Mouse (Mus musculus): ENCODE data around the gene Gm10643. TPM values are rescaled to one million over a fixed set of nuclear protein-coding genes. Genes with fewer than 3 reads are reported as not detected.
A peak's percentile ranks its signal among the peaks of the same experiment; 100 is the strongest.

Gm10643 gene
- total RNA-seq (2021), result 1 to 10 TPM; 4.2 to 4.4 TPM

DNA sequence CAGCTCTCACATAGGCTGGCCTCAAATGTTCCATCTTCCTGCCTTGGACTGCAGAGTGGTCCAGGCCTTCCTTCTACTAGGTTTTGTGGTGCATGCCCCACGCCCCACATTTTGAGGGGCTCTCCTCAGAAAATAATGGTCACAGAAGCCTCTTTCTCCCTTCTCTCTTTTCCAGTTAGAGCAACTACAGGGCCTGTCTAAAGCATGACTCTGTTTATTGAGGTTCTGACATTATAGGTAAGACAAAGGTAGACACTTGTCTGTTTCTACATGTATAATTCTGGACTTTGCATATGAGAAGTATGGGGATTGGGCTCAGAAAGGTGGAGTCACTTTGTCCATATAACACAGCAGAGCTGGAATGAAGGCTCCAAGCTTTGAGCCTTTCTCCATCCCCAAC is at the start of gene Gm10643:
Gene Gm10643, minus strand, starts transcription at position 101 of the 400 bp plus-strand sequence.
- DNase-seq, result no peak

DNA sequence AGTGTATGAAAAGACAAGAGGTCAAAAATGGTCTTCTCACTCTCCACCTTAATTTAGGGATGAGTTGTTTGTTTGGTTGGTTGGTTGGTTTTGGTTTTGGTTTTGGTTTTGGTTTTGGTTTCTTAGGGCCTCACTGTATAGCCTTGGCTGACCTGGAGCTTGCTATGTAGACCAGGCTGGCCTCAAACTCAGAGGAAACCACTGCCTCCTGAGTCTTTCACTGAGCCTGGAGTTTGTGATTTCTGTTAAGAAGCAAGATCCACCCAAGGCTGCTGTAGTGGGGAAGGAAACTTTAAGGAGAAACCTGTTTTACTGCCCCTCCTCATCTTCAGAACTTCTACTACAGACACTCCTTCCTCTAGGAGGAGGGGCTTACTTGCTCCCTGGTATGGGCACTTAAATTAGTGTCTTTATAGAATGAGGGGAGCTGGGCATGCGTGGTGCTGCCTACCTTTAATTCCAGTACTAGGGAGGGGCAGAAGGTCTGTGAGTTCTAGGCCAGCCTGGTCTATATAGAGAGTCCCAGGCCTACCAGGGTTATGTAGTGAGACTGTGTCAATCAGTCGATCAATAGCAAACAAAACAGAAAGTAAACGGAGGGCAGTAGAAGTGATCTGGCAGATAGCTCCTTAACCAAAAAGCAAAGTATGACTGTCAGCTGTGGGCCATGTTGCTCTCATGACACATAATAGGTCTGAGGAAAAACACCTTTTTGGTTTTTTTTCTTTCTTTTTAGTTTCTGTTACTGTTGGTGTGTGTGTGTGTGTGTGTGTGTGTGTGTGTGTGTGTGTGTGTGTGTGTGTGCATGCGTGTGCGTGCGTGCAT is 41.5 kb upstream of the Gm10643 start:
- DNase-seq, result no peak

DNA sequence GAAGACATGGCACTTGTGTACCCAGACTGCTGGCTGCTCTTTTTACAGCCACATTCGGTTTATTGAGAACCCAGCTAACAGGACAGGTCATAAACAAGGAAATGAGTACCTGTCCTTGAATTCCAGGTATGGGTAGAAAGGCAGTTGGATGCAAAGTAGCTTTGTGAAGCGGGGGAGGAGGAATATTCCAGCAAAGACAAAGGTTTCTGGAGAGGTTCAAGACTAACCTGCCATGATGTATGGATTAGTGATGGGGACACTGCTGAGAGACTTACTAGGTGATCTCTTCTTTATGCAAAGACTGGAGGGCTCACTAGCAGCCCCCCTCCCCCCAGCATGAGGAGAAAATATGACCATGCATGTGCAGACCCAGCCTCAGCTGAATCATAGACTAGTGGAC is 40.7 kb upstream of the Gm10643 start:
- no peak for DNase-seq

DNA sequence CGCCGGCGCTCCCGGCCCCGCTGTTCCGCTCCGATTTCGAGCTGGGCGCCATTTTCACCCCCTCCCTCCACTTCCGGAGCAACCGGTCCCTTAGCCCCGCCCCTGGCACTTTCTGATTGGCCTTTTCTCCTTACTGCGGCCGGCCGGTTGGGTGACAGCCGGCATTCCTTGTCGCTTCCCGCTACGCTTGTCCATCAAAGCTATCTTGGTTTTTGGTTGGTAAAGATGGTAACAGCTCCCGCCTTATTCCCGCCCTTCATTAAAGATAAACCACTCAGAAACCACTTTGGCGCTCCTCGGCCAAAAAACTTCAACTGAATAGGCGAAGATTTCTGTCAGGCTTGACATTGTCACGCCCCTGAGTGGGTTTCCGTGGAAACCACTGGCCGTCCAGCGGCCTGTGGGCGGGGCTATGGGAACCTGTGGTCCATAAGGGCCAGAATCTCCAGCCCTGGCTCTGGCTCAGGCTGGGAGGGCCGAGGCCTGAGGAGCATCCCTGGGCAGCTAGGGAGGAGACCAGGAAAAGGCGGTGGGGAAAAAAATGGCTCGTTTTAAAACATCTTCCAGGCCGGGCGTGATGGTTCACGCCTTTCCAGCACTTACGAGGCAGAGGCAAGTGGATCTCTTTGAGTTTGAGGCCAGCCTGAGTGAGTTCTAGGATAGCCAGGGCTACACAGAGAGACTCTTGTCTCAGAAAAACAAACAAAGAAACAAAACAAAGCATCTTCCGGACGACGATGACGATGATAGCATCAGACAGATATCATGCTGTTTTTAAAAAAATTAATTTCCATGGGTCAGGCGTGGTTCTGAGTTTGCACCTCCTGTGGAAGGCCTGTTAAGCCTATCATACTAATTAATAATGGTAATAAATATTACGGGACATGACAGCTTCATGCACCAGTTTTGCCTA is 40.0 kb upstream of the Gm10643 start, which contains the start of gene Dcaf15:
Gene Dcaf15, minus strand, starts transcription at position 72 of the 913 bp plus-strand sequence.
- DNase-seq, result peak; percentile 96 to 97

DNA sequence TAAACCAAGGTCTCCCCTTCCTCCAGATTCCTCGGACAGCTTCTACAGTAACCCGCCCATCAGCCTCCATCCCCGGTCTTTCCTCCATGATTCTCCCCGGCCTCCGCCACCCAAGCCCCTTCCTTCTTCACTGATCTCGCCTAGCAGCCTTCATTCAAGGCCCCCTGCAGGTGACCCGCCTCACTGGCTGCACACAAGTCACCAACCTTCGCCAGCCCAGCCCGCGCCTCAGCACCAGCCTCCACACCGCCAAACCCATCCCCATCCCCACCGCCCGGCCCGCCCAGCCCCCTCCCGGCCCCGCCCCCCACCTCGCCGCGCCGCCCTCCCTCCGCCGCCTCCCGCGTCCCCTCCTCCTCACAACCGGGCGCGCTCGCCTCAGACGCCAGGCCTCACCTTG is 39.3 kb upstream of the Gm10643 start:
- DNase-seq, result peak; percentile 44 to 56

DNA sequence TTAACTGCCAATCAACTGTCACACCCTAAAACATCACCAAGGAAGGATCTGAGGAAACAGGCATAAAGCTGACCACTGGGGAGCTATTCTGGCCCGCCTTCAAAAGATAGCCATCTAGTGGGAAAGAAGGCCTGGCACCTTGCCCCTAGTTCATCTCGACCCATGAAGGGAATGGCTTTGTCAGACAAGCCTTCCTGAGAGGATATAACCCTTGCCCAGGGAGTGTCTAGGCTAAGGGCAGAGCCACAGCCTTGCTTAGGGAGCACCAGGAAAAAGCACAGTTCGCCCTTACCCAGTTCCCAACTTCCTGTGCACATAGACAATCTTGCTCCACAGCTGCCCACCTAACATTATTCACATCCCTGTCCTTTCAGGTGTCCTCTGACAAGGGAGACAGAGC is 38.7 kb upstream of the Gm10643 start:
- DNase-seq, result no peak

DNA sequence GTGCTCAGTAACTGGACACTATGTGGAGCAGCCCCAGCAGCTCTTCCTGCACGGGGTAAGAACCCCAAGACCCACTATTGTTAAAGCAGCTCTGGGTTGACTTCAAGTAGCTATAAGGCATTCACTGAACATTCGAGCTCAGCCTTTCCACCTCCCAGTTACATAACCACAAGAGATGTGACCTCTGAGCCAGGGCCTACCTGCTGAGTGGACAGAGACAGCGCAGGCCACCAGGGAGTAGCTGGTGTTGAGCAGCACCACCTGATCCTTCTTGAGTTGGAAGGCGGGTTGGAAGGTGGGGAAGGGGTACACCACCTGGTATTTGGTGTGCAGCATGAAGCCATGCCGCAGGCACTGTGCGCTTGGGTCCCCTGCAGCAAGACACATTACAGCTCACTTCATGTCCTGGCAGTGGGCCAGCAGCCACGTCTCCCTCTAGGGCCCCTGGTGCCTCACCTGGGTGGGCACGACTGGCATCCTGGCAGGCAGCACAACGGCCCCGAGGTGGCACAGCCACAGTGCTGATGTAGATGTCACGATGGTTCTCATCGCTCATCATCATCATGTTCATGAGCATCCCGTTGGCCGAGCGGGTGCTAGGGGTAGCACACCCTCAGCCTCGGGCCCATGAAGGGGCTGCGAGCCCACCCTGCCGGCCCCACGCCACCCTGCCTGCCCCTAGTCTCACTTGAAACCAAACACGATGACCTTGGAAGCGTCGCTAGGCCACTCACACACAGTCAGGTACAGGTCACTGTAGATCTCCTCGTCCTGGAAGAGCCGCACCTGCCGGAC is 36.7 kb upstream of the Gm10643 start:
- no peak for DNase-seq

DNA sequence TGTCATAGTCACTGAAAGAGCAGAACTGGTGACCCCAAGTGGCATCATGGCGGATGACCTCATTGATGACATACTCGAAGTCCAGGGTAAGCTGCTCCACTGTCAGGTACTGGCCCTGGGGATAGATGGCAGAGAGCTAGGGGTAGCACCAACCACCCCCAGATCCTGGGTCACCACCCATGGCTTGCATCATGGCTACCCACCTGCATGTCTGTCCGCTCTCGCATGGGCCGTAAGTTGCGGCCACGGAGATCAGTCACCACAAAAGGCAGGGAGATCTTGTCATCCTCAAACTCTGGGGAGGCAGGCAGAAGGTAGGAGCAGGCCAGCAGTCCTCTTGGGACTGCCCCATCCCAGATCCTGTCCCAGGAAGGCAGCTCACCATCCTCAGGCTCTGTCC is 33.4 kb upstream of the Gm10643 start:
- DNase-seq, result no peak

DNA sequence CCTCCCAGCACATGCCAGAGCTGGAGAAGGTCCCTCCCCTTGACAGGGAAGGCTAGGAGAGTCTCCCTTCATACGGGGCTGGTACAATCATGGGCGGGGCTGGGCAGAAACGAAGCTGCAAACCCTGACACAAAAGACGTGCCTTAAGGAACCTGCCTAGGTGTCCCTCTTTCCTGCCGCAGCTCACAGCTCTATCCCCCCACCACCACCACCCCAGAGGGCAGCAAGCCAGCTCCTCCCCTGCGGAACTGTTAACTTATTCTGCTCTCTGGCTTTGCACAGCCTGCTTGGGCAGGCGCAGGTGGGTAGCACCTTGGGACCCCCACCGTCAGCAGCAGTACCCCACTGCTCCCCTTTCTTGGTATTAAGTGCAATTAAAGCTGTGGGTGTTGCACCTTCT is 31.1 kb upstream of the Gm10643 start:
- DNase-seq, result no peak

DNA sequence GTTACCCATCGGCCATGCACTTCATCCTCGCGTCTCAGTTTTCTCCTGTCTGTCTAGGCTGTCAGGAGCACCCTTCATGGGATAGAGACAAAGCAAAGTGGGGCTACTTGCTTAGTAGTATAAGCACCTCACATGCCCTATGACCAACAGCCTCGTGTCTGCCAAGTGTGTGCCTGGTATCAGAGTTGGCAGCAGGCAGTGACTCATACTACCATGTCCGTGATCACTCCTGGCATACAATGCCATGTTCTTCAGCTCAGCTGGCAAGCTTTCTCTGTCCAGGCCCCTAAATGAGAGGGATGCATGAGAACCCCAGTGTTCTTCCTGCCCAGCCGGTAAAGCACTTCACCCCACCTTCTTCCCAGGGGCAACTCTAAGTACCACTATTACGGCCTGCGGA is 25.6 kb upstream of the Gm10643 start:
- DNase-seq, result no peak

DNA sequence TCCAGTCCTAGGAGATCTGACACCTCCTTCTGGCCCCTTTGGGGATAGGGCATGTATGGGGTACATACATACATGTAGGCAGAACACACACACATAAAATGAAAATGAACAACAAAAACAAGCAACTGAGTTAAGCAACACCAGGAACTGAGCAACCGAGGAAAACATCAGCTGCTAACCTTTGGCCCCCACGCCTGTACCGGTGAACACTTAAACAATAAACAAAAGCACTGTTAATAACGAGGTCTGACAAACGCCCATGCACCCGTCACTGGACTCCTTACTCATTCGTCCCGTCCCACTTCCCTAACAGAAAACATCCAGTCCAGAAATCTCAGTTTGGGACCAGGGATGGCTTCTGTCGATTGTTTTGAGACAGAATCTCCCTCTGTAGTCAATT is 24.3 kb upstream of the Gm10643 start:
- DNase-seq, result no peak

DNA sequence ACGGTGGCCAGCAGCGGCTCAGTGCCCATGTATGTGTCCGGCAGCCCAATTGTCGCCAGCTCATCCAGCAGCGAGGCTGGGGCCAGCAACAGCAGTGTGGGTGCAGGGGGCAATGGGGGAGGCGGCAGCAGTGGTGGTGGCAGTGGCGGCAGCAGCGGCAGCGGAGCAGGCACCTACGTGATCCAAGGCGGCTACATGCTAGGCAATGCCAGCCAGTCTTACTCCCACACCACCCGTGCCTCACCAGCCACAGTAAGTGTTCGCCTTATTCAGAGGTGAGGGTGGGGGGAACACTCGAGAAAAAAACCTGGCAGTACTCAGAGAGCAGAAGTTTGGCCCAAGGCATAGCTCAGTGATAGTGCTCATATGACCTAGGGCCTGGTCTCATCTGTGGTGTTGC is 22.9 kb upstream of the Gm10643 start:
- no peak for DNase-seq

DNA sequence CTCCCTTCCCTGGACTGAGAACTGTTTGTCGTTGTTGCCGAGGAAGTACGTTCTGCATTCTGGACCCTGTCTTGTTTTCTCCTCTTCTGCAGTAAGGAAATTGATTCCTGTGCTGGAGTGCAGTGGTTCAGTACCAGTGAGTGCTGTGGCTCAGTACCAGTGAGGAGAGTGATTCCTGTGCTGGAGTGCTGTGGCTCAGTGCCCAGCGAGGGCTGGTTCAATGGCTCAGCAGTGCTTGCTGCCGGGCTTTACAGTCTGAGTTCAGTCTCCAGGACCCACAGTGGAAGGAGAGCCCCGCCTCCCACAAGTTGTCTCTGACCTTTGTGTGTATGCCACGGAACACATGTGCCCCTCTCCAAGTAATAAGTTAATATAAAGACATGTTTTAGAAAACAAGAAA is 22.2 kb upstream of the Gm10643 start:
- DNase-seq, result no peak

DNA sequence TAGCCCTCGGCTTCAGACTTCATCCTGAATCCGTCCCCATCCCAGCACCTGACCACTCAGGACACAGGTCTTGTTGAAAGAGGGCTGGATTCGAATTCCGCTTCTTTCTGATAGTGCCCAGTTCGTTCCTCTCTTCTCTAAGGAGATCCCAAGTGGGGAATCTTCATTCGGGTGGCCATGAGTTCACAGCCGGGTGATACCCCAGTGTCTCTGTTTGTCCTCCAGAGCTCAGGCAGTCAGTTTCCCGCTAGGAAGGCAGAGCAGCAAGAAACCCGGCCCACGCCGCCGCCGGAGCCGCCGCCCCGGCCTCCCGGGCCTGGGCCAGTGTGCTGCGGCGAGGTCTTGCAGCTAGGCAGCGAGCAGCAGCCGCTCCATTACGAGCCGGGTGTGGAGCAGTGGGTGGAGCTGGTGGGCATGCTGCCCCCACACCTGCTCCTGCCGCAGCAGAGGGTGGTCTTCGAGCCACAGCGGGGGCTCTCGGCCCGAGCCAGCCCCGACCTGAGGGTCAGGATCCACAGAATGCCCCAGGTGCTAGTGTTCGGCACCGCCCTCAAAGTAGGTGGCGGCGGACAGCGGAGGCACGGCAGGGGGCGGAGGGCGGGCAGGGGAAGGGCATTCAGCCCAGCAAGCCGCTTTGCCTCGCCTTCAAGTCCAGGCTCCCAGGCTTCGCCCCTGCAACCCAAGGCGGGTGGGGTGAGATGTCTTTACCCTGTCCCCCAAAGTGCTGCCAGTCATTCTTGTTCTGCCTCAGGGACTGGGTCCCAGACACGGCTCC is 19.6 kb upstream of the Gm10643 start:
- no peak for DNase-seq

DNA sequence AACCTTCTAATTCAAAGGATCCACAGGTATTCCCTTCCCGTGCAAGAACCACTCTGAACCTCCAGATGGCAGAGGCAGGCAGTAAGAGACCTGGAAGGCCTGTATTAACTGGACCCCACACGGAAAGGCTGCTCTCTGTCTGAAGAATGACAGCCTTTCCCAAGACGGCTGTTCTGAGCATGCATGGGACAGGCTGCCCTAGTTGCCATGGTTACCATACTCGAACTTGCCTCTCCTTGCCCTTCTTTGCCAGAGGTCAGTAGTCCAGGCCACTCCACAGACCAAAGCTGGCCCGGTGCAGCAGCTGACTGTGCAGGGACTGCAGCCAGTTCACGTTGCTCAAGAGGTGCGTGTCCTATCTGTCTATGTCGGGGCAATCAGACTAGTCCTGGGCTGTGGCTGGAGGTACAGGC is 18.9 kb upstream of the Gm10643 start:
- no peak for DNase-seq

DNA sequence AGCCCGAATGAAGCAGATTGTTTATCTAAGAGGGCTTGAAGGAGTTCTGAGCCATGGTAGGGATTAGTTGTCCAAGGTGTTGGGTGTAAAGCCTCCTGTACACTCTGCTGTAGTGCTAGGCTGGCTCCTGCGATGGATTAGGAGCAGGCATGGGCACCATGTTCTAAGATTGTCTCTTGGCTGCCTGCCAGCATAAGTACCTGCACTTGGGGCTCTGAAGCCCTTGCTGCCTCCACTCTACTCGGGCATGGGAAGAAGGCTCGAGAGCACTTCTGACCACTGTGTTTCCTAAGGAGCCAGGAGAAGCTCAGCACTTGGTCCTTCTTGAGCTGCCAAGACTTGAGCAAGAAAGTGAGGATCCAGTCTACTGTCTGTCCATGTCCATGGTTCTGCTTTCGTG is 14.3 kb upstream of the Gm10643 start:
- no peak for DNase-seq

DNA sequence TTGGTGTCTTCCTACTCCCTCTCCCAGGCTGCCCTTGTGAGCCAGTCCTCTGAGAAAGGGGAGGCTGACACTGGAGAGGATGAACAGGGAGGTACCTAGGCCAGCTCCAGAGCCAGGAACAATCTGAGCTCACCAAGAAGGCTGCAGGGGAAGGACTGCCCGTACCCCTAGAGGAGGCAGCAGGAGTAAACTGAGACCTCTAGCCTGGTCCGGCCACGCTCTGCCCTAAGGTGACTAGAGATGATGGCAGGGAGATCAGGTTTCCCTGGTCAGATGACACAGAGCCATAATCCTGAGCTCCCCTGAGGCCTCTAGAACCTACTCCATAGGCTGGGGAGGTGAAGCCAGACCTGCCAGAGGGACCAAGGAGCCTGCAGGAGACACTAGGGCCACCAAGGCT is 11.9 kb upstream of the Gm10643 start:
- no peak for DNase-seq

DNA sequence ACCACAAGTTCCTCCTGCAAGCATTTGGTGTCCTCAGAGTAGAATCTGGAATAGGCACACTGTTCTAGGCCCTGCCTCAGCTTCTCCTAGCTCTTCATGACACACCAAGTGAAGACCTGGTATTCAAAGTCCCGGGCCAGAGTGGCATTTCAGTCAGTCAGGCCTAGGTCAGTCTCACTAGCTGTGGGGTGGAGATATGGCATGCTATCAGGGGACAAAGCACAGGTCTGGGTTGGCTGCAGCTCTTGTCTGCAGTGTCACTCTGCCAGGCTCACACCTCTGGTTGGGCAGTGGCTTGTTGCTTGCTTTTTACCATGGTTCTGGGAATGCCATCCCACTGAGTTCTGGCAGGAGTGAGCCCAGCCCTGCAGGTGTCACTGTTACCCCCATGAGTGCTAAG is 11.5 kb upstream of the Gm10643 start:
- no peak for DNase-seq

DNA sequence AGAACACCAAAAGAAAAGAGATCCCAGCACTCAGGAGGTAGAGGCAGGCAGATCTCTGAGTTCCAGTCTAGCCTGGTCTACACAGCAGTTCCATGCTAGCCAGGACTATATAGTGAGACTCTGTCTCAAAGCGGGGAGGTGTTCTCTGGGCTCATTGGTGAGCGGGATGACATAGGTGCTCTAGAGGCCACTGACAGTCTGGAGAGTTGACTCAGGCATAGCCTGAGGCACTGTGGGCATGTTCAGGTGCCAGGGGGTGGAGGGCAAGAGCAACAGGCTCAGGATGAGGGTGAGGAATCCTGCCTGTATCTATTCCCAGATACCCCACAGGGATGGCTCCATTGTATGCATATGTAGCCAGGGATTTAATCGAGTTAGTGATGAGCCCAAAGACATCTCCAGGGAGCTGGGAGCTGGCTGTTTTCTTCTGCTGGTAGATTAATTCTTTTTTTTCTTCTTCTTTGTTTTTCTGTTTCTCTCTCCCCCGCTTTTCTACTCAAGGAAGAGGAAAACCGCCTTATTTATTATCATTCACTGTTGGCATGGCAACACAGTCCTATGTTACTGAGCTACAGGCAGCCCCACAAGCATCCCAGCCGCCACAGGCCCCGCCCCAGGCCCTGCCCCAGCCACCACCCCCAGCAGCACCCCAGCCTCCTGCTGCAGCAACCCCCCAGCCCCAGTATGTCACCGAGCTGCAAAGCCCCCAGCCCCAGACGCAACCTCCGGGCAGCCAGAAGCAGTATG is 8.5 kb upstream of the Gm10643 start:
- DNase-seq, result no peak

DNA sequence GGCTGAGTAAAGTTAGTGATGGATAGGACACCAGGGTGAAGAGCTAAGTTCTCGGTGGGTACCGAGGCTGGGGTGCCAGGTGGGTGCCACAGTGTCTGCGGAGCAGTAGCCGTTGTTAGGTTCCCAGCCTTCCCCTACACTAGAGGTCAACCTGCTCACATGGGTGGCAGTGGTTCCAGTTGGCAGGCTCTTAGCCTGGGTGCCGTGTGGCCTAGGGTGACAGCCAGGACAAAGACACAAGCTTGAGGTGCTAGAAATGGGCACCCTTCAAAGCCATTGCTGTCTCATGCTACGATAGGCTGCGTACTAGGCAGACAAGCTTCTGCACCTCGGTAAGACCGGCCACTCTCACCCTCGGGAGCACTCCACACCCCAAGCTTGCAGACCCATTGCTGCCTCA is 7.4 kb upstream of the Gm10643 start:
- DNase-seq, result no peak

DNA sequence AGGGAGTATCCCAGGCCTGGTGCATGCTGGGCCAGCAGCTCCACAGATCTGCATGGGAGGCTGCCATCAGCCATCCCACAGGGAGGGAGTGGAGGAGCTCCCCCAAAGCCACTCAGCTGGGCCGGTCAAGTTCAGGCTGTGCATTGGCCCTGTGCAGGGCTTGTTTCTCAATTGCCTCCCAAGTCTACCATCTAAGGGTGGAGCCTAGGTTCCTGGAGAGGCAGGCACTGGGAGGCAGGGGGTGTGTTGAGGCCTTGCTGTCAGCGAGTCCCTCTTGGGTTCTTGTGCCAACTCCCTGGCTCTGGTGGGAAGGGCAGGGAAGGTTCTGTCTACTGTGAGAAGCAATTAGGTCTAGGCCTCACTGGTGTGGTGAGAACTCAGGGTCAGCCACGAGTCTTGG is 7.0 kb upstream of the Gm10643 start:
- DNase-seq, result no peak

All from layer of hippocampus, postnatal 36 days (tissue).